Mouse (Mus musculus) intestine, postnatal 0 days (tissue): ENCODE measurements around the gene Cd180. TPM values are rescaled to one million over a fixed set of nuclear protein-coding genes. Genes with fewer than 3 reads are reported as not detected.

Experiments used
- ATAC-seq: fragments of 200-750 bp; cut with Nextera tagmentation; 2 replicates; pipeline ENCODE4 v1.8.0; 2017; ENCODE audit warnings: mild to moderate bottlenecking, moderate TSS enrichment, moderate library complexity
- H3K27ac ChIP-seq: fragments of 300-500 bp; sonication (generic); 2 replicates; pipeline ENCODE4 v1.5.1; 2014; ENCODE audit warnings: mild to moderate bottlenecking, low read depth, low read length, moderate library complexity
- H3K27me3 ChIP-seq: fragments of 300-500 bp; sonication (generic); replicated peaks from 2 replicates; pipeline ENCODE4 v1.6.1; 2014; ENCODE audit warnings: low read length, mixed read lengths; ENCODE audit not compliant: control insufficient read depth, insufficient read depth
- H3K36me3 ChIP-seq: fragments of 300-500 bp; sonication (generic); 2 replicates; pipeline ENCODE4 v1.6.1; 2014; ENCODE audit warnings: mild to moderate bottlenecking, moderate library complexity; ENCODE audit not compliant: control insufficient read depth, insufficient read depth
- H3K4me1 ChIP-seq: fragments of 300-500 bp; sonication (generic); replicated peaks from 2 replicates; pipeline ENCODE4 v1.6.1; 2014; ENCODE audit warnings: antibody characterized with exemption, low read length, mixed read lengths; ENCODE audit not compliant: control insufficient read depth, insufficient read depth
- H3K4me2 ChIP-seq: fragments of 300-500 bp; sonication (generic); replicated peaks from 2 replicates; pipeline ENCODE4 v1.6.1; 2014; ENCODE audit warnings: low read depth, mild to moderate bottlenecking, moderate library complexity
- H3K4me3 ChIP-seq: fragments of 300-500 bp; sonication (generic); 2 replicates; pipeline ENCODE4 v1.5.1; 2014; ENCODE audit warnings: low read depth, low read length
- H3K9ac ChIP-seq: fragments of 300-500 bp; sonication (generic); 2 replicates; pipeline ENCODE4 v1.6.1; 2014; ENCODE audit warnings: mild to moderate bottlenecking, low read depth, low read length
- H3K9me3 ChIP-seq: fragments of 300-500 bp; sonication (generic); 2 replicates; pipeline ENCODE4 v1.6.1; 2016; ENCODE audit warnings: mixed run types; ENCODE audit not compliant: control insufficient read depth
- CTCF ChIP-seq: sonication (generic); IDR thresholded peaks from 2 replicates; pipeline ENCODE4 v1.5.1; 2016; ENCODE audit warnings: low read depth, mild to moderate bottlenecking, control low read depth, antibody characterized with exemption, moderate library complexity
- WGBS: fragments of 180-500 bp; shearing (Covaris S2); extraction: QIAGEN DNeasy Blood & Tissue Kit; methylation state at CpG from one replicate; pipeline ENCODE4 v1.1.7; 2014; 5-methylcytosine and 5-hydroxymethylcytosine counted together
- polyA plus RNA-seq: library from polyadenylated mRNA; unstranded; fragments of >200 nt; fragmentation: Nextera tagmentation; extraction: Ambion mirVana; gene quantifications from 2 replicates; pipeline ENCODE4 v1.2.1, GENCODE M21; 2015

Cd180 gene
- polyA plus RNA-seq: 0.26 and 0.31 TPM in 2 replicates

DNA sequence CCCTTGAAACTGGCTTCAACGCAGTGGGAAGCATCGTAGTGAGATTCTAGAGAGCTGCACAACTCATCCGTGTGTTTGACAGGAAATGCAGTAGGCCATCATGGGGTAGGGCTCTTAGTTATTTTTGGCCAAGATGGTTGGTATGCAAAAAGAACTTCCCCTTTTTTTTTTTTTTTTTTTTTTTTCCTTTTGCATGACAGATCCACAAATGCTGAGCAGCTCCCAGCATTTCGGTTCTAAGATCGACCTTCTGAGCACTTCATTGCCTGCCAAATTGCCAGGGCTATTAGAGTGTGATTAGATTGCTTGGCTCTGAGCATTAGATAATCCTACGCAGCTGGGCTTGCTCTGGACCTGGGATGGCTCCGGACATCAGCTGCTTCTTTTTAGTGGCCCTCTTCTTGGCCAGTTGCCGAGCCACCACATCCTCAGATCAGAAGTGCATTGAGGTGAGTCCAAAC, at the start of gene Cd180:
Cd180 (plus strand) TSS at position 218 of the 461 bp plus-strand sequence.
- ATAC-seq: no peak
- Histone ChIP-seq H3K9ac (no peak within 1 kb of the TSS), H3K4me2 (no peak within 1 kb of the TSS), H3K27ac (no peak within 1 kb of the TSS), H3K4me3 (no peak within 1 kb of the TSS), H3K27me3 (no peaks in the 10 kb centered on the region), H3K4me1 (no peaks in the 10 kb centered on the region), H3K36me3 (no peaks in the 10 kb centered on the region), H3K9me3 (no peaks in the 10 kb centered on the region)
- no peak for TF ChIP-seq CTCF
- WGBS: 69% methylated on average over 8 of the region's 8 CpGs

DNA sequence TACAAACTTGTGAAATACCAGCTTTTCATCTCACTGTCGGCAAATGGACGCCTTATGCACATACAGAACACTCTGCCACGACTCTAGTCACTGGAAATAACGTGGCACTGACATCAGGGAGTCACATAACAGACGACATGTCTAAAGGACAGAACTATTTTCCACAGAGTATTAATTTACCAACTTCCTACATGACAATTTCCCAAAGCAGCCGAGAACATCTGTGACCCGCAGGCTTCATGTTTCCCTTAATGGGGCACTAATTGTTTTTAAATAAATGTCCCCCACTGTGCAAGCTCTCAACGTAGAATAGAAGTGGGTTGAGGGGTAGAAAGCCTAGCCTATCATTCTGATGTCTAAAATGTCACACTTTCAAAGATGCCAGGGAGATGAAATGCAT, 49.0 kb upstream of the Cd180 start:
- no peak overlapping the region for H3K27ac ChIP-seq
- 67% methylated on average over 8 of the region's 8 CpGs for WGBS
- H3K4me1 ChIP-seq: no peaks in the 10 kb centered on the region
- H3K9ac ChIP-seq: no peak overlapping the region
- H3K27me3 ChIP-seq: no peaks in the 10 kb centered on the region
- no peak for TF ChIP-seq CTCF
- no peak for ATAC-seq
- no peaks in the 10 kb centered on the region for H3K9me3 ChIP-seq
- H3K36me3 ChIP-seq: no peaks in the 10 kb centered on the region
- no peak overlapping the region for H3K4me3 ChIP-seq
- H3K4me2 ChIP-seq: peak overlapping the region; percentile 40; the same call in 1 of the 2 replicates

DNA sequence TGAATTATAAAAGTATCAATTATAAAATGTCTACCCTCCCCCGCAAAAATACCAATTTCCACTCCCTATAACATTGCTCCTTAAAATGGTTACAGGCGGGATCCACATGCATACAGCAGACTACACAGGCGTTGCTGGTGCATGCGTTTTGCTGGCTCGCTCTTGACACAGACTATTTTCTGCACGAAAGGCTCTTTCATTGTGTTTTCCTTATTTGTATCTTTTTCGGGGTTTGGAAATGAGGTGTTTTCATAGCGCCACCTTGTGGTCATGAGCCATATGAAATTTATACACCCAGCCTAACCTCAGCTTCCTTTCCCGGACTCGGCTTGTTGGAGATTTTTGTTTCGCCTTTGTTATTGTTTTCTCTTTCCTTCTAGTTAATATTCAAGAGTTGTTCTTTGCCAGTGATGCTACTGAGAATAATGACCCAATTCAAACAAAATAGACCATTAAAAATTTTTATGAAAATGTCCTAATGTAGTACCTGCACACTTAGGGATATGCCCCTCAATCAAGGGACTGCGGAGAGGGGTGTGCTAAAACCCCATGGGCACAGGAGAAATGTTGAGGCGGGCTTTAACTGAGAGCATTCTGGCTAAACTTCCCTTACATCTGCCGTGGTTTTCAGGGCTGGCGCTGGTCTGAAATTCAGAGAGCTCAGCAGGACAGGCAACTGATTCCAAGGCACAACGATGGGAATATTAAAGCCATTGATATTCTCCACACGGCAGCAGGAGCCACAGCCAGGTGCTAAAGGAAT, 48.4 kb upstream of the Cd180 start:
- Histone ChIP-seq H3K4me1 (no peaks in the 10 kb centered on the region), H3K9me3 (no peaks in the 10 kb centered on the region), H3K9ac (no peak overlapping the region), H3K27me3 (no peaks in the 10 kb centered on the region), H3K27ac (no peak overlapping the region), H3K4me2 (peak overlapping the region; percentile 40), H3K36me3 (no peaks in the 10 kb centered on the region), H3K4me3 (no peak overlapping the region)
- TF ChIP-seq CTCF: peak; percentile 90
- 0 out of 2 replicates have a peak, but pooled peaks have one; percentile 28 for ATAC-seq
- WGBS: 27% methylated on average over 17 of the region's 17 CpGs

DNA sequence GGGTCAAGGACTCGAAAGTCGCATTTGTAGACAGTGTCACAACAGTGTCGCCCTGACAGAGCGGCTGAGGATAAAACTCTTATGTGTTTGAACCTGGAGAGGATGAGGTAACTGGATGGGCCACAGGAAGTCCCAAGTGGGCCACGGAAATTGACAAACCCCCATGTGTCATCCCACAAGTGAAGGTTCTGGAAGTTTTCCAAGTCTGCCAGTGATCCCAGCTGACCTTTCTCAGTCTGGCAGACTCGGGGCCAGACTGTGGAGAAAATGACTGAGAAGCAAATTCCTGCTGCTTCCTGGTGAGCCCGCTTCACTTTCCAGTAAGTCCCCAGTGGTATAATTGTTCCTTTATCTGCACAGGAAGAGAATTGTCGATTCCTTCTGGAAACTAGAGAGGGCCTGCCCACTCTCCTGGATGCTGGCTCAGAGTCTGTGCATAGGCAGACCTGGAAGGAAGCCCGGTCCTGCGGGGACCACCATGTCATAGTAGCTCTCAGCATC, 47.0 kb upstream of the Cd180 start:
- H3K9me3 ChIP-seq: no peaks in the 10 kb centered on the region
- 63% methylated on average over 10 of the region's 10 CpGs for WGBS
- no peak overlapping the region for H3K27ac ChIP-seq
- ATAC-seq: no peak
- no peaks in the 10 kb centered on the region for H3K27me3 ChIP-seq
- H3K9ac ChIP-seq: no peak overlapping the region
- H3K4me3 ChIP-seq: no peak overlapping the region
- no peak overlapping the region for H3K4me2 ChIP-seq
- no peak for TF ChIP-seq CTCF
- H3K4me1 ChIP-seq: no peaks in the 10 kb centered on the region
- H3K36me3 ChIP-seq: no peaks in the 10 kb centered on the region

- 87% methylated on average over 4 of the region's 4 CpGs for WGBS
- Histone ChIP-seq H3K4me1 (no peaks in the 10 kb centered on the region), H3K4me2 (no peak overlapping the region), H3K36me3 (no peaks in the 10 kb centered on the region), H3K4me3 (no peak overlapping the region), H3K27ac (no peak overlapping the region), H3K9ac (no peak overlapping the region), H3K9me3 (no peaks in the 10 kb centered on the region), H3K27me3 (no peaks in the 10 kb centered on the region)
- TF ChIP-seq CTCF: no peak
- ATAC-seq: no peak
Observed at GRCm38 (mm10) chr13:102647511-102647910, 45.8 kb upstream of the Cd180 start.

GRCm38 (mm10) chr13:102652303-102652889, 41.0 kb upstream of the Cd180 start:
- Histone ChIP-seq H3K9me3 (no peaks in the 10 kb centered on the region), H3K4me3 (no peak overlapping the region), H3K36me3 (no peaks in the 10 kb centered on the region), H3K9ac (no peak overlapping the region), H3K4me2 (no peak overlapping the region), H3K27ac (no peak overlapping the region), H3K27me3 (no peaks in the 10 kb centered on the region), H3K4me1 (no peaks in the 10 kb centered on the region)
- 75% methylated on average over 6 of the region's 6 CpGs for WGBS
- no peak for TF ChIP-seq CTCF
- no peak for ATAC-seq
